Mouse (Mus musculus): ENCODE results near the gene Cops3. TPM values are rescaled to one million over a fixed set of nuclear protein-coding genes. Genes with fewer than 3 reads are reported as not detected.

Cops3 gene
- polyA plus RNA-seq (2014; fragmentation: Nextera tagmentation; extraction: Ambion mirVana), result 246 and 254 TPM in 2 replicates

DNA sequence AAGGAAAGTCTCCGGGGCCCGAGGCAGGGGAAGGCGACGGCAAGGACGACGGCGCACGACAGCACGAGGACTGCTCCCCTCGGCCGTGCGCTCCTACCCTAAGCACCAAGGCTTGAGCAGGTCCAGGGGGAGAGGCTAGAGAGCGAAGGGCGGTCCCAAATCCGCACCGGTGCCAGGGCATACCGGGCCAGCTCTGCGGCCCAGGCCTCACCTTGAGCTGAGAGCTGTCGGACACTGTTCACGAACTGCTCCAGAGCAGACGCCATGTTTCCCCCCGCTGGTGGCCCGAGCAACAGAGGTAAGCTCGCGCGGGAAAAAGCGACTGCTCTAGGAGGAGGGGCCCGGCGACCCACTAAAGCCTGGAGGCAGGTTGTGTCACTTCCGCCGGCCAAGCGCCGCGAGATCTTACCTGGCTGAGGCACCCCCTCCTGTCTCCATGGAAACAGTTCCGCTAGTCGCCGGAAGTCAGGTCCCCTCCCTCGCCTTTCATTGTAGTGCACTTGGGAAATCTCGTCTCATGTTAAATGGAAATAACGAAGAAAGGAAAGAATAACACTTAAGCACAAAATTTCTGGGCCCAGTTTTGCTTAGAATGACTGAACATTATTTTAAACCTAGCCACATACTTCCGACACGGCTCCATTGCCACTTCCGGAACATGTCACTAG lies at the start of gene Cops3:
Gene Cops3 (minus strand): TSS at position 380 of the 668 bp plus-strand sequence.
- DNase-seq (ENCODE audit: low spot score) (peak; percentile 97), ATAC-seq (ENCODE audit: low FRiP score) (peak; percentile 97)
- peak within 1 kb of the TSS; percentile 96 for H3K27ac ChIP-seq (ENCODE audit: low read depth, low read length)
- H3K9me3 ChIP-seq (ENCODE audit: control insufficient read depth, low read length), result no peaks in the 10 kb centered on the region
- peak within 1 kb of the TSS; percentile 98 for H3K4me3 ChIP-seq (ENCODE audit: low read depth, low read length)
- H3K36me3 ChIP-seq (ENCODE audit: control insufficient read depth, insufficient read depth, low read length), result no peaks in the 10 kb centered on the region
- H3K4me2 ChIP-seq (replicated peaks; ENCODE audit: low read depth, low read length), result peak within 1 kb of the TSS; percentile 62
- H3K27me3 ChIP-seq (ENCODE audit: control insufficient read depth, insufficient read depth, low read length), result no peaks in the 10 kb centered on the region
- H3K9ac ChIP-seq (ENCODE audit: low read depth, low read length), result peak within 1 kb of the TSS; percentile 98
- WGBS, result 1% methylated on average over 38 of the region's 43 CpGs
- H3K4me1 ChIP-seq (replicated peaks; ENCODE audit: control insufficient read depth, insufficient read depth, low read length), result peaks cover 3% of the 10 kb centered on the region

DNA sequence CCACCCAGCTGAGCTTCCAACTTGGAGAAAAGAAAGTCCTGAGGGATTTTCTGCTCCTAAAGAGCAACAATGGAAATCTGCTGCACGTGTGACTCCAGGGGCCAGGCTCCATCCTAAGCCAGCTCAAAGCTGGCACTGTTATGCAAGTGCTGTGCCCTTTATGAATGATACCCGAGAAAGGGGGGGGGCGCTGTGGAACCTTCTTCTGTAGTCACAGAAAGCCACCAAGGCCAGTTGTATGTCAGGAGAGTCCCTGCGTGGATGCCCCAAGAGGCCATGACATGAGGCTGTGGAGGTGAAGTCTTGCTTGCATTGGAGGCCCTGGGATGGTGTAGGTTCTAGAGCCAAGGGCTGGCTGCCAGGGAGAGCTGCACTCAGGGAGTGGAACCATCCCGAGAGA lies 48.5 kb upstream of the Cops3 start:
- Histone ChIP-seq H3K36me3 (ENCODE audit: control insufficient read depth, insufficient read depth, low read length) (no peaks in the 10 kb centered on the region), H3K4me3 (ENCODE audit: low read depth, low read length) (no peak overlapping the region), H3K4me1 (replicated peaks; ENCODE audit: control insufficient read depth, insufficient read depth, low read length) (no peaks in the 10 kb centered on the region), H3K9me3 (ENCODE audit: control insufficient read depth, low read length) (no peaks in the 10 kb centered on the region), H3K4me2 (replicated peaks; ENCODE audit: low read depth, low read length) (no peak overlapping the region), H3K27ac (ENCODE audit: low read depth, low read length) (no peak overlapping the region), H3K9ac (ENCODE audit: low read depth, low read length) (no peak overlapping the region), H3K27me3 (ENCODE audit: control insufficient read depth, insufficient read depth, low read length) (no peaks in the 10 kb centered on the region)
- ATAC-seq (ENCODE audit: low FRiP score) (no peak), DNase-seq (ENCODE audit: low spot score) (no peak)
- WGBS, result 79% methylated on average over 5 of the region's 5 CpGs

- Histone ChIP-seq H3K9ac (ENCODE audit: low read depth, low read length) (no peak overlapping the region), H3K36me3 (ENCODE audit: control insufficient read depth, insufficient read depth, low read length) (no peaks in the 10 kb centered on the region), H3K9me3 (ENCODE audit: control insufficient read depth, low read length) (no peaks in the 10 kb centered on the region), H3K27ac (ENCODE audit: low read depth, low read length) (no peak overlapping the region), H3K4me2 (replicated peaks; ENCODE audit: low read depth, low read length) (no peak overlapping the region), H3K4me1 (replicated peaks; ENCODE audit: control insufficient read depth, insufficient read depth, low read length) (no peaks in the 10 kb centered on the region), H3K27me3 (ENCODE audit: control insufficient read depth, insufficient read depth, low read length) (no peaks in the 10 kb centered on the region), H3K4me3 (ENCODE audit: low read depth, low read length) (no peak overlapping the region)
- ATAC-seq (ENCODE audit: low FRiP score), result no peak
- WGBS, result 77% methylated on average over 1 of the region's 1 CpGs
- no peak for DNase-seq (ENCODE audit: low spot score)
Observed at GRCm38 (mm10) chr11:59886952-59887351, 47.3 kb upstream of the Cops3 start.

GRCm38 (mm10) chr11:59885217-59885986 lies 45.8 kb upstream of the Cops3 start:
- DNase-seq (ENCODE audit: low spot score) (peak; percentile 23), ATAC-seq (ENCODE audit: low FRiP score) (no peak)
- Histone ChIP-seq H3K36me3 (ENCODE audit: control insufficient read depth, insufficient read depth, low read length) (no peaks in the 10 kb centered on the region), H3K4me2 (replicated peaks; ENCODE audit: low read depth, low read length) (no peak overlapping the region), H3K27me3 (ENCODE audit: control insufficient read depth, insufficient read depth, low read length) (no peaks in the 10 kb centered on the region), H3K4me3 (ENCODE audit: low read depth, low read length) (no peak overlapping the region), H3K27ac (ENCODE audit: low read depth, low read length) (no peak overlapping the region), H3K9me3 (ENCODE audit: control insufficient read depth, low read length) (no peaks in the 10 kb centered on the region), H3K4me1 (replicated peaks; ENCODE audit: control insufficient read depth, insufficient read depth, low read length) (no peaks in the 10 kb centered on the region), H3K9ac (ENCODE audit: low read depth, low read length) (no peak overlapping the region)
- WGBS, result 68% methylated on average over 17 of the region's 17 CpGs

- no peaks in the 10 kb centered on the region for H3K4me1 ChIP-seq (replicated peaks; ENCODE audit: control insufficient read depth, insufficient read depth, low read length)
- H3K27me3 ChIP-seq (ENCODE audit: control insufficient read depth, insufficient read depth, low read length), result no peaks in the 10 kb centered on the region
- H3K9me3 ChIP-seq (ENCODE audit: control insufficient read depth, low read length), result no peaks in the 10 kb centered on the region
- no peak overlapping the region for H3K4me3 ChIP-seq (ENCODE audit: low read depth, low read length)
- DNase-seq (ENCODE audit: low spot score) (peak; percentile 92), ATAC-seq (ENCODE audit: low FRiP score) (peak; percentile 61)
- H3K9ac ChIP-seq (ENCODE audit: low read depth, low read length), result peak overlapping the region; percentile 43
- H3K36me3 ChIP-seq (ENCODE audit: control insufficient read depth, insufficient read depth, low read length), result no peaks in the 10 kb centered on the region
- no peak overlapping the region for H3K4me2 ChIP-seq (replicated peaks; ENCODE audit: low read depth, low read length)
- 13% methylated on average over 2 of the region's 2 CpGs for WGBS
- no peak overlapping the region for H3K27ac ChIP-seq (ENCODE audit: low read depth, low read length)
Observed at GRCm38 (mm10) chr11:59880031-59880430, 40.4 kb upstream of the Cops3 start.

- Histone ChIP-seq H3K9ac (ENCODE audit: low read depth, low read length) (no peak overlapping the region), H3K4me2 (replicated peaks; ENCODE audit: low read depth, low read length) (no peak overlapping the region), H3K9me3 (ENCODE audit: control insufficient read depth, low read length) (no peaks in the 10 kb centered on the region), H3K27me3 (ENCODE audit: control insufficient read depth, insufficient read depth, low read length) (no peaks in the 10 kb centered on the region), H3K27ac (ENCODE audit: low read depth, low read length) (no peak overlapping the region), H3K4me1 (replicated peaks; ENCODE audit: control insufficient read depth, insufficient read depth, low read length) (no peaks in the 10 kb centered on the region), H3K36me3 (ENCODE audit: control insufficient read depth, insufficient read depth, low read length) (no peaks in the 10 kb centered on the region), H3K4me3 (ENCODE audit: low read depth, low read length) (no peak overlapping the region)
- no peak for ATAC-seq (ENCODE audit: low FRiP score)
- WGBS, result 87% methylated on average over 8 of the region's 8 CpGs
- DNase-seq (ENCODE audit: low spot score), result no peak
Observed at GRCm38 (mm10) chr11:59872124-59872523, 32.5 kb upstream of the Cops3 start.

DNA sequence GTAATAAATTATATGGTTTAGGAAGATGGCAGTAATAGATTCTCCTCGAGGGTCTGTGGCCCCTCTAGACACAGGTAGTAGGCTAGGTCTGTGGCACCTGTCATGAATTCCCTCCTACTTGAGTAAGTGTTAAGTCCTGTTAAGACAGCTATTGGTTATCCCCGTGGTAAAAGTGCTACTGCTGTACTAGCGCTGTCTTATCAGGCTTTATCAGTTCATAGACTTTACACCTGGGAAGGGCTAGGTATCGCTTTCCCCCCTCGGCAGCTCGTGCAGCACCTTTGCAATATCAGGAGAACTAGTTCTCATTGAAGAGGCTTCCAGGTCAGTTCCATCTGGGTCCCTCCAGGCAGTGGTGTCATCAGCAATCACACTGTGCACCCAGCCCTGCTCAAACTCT lies 24.7 kb upstream of the Cops3 start:
- Histone ChIP-seq H3K36me3 (ENCODE audit: control insufficient read depth, insufficient read depth, low read length) (no peaks in the 10 kb centered on the region), H3K4me3 (ENCODE audit: low read depth, low read length) (no peak overlapping the region), H3K9ac (ENCODE audit: low read depth, low read length) (no peak overlapping the region), H3K4me2 (replicated peaks; ENCODE audit: low read depth, low read length) (no peak overlapping the region), H3K27me3 (ENCODE audit: control insufficient read depth, insufficient read depth, low read length) (no peaks in the 10 kb centered on the region), H3K9me3 (ENCODE audit: control insufficient read depth, low read length) (no peaks in the 10 kb centered on the region), H3K4me1 (replicated peaks; ENCODE audit: control insufficient read depth, insufficient read depth, low read length) (no peaks in the 10 kb centered on the region), H3K27ac (ENCODE audit: low read depth, low read length) (no peak overlapping the region)
- WGBS, result 88% methylated on average over 6 of the region's 6 CpGs
- ATAC-seq (ENCODE audit: low FRiP score) (no peak), DNase-seq (ENCODE audit: low spot score) (no peak)

- Histone ChIP-seq H3K4me1 (replicated peaks; ENCODE audit: control insufficient read depth, insufficient read depth, low read length) (no peaks in the 10 kb centered on the region), H3K27me3 (ENCODE audit: control insufficient read depth, insufficient read depth, low read length) (no peaks in the 10 kb centered on the region), H3K4me2 (replicated peaks; ENCODE audit: low read depth, low read length) (no peak overlapping the region), H3K4me3 (ENCODE audit: low read depth, low read length) (no peak overlapping the region), H3K27ac (ENCODE audit: low read depth, low read length) (no peak overlapping the region), H3K36me3 (ENCODE audit: control insufficient read depth, insufficient read depth, low read length) (no peaks in the 10 kb centered on the region), H3K9ac (ENCODE audit: low read depth, low read length) (no peak overlapping the region), H3K9me3 (ENCODE audit: control insufficient read depth, low read length) (no peaks in the 10 kb centered on the region)
- ATAC-seq (ENCODE audit: low FRiP score), result no peak
- 86% methylated on average over 11 of the region's 11 CpGs for WGBS
- DNase-seq (ENCODE audit: low spot score), result no peak
Observed at GRCm38 (mm10) chr11:59860467-59860866, 20.8 kb upstream of the Cops3 start.

DNA sequence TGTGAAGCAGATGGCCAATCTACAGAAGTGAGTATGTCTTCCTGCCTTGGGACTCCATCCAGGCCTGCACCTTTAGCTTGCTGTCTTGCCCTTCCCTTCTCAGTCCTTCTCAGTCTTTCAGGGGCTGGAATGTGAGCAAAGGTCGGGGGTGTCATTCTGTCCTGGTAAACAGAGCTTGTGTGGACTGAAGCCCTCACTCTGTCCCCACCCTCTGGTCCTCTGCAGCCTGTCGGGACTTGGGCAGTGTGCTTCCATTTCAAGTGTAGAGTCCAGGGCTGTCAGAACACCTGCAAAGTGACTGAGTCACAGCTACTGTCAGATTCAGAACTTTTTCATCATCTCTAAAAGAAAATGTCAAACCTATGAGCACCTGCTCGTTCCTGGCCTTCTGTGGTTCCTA lies 13.2 kb upstream of the Cops3 start:
- DNase-seq (ENCODE audit: low spot score) (no peak), ATAC-seq (ENCODE audit: low FRiP score) (no peak)
- 76% methylated on average over 3 of the region's 3 CpGs for WGBS
- Histone ChIP-seq H3K9me3 (ENCODE audit: control insufficient read depth, low read length) (no peaks in the 10 kb centered on the region), H3K27ac (ENCODE audit: low read depth, low read length) (no peak overlapping the region), H3K4me3 (ENCODE audit: low read depth, low read length) (no peak overlapping the region), H3K9ac (ENCODE audit: low read depth, low read length) (no peak overlapping the region), H3K36me3 (ENCODE audit: control insufficient read depth, insufficient read depth, low read length) (no peaks in the 10 kb centered on the region), H3K4me2 (replicated peaks; ENCODE audit: low read depth, low read length) (no peak overlapping the region), H3K27me3 (ENCODE audit: control insufficient read depth, insufficient read depth, low read length) (no peaks in the 10 kb centered on the region), H3K4me1 (replicated peaks; ENCODE audit: control insufficient read depth, insufficient read depth, low read length) (no peaks in the 10 kb centered on the region)
